Mouse (Mus musculus) c-Kit-positive CD71-positive TER-119-positive erythroid progenitor cells, embryonic 14.5 days (primary cell): ENCODE measurements at regions not wholly inside any gene's neighbourhood (a gene's known extent, or its start where the extent isn't known, plus 50 kb on each side); places are given as distances from the start of the nearest gene placed in this dataset.
A peak's percentile ranks its signal among the peaks of the same experiment; 100 is the strongest.
"Not testable (repeated sequence)": the region's sequence is repeated elsewhere in the genome, so short reads cannot be mapped to it uniquely, and the experiment has no call there.

Experiments used
- DNase-seq: peaks from one replicate; pipeline ENCODE4 v3.0.0-alpha.2; 2013; ENCODE audit warnings: low spot score

DNA sequence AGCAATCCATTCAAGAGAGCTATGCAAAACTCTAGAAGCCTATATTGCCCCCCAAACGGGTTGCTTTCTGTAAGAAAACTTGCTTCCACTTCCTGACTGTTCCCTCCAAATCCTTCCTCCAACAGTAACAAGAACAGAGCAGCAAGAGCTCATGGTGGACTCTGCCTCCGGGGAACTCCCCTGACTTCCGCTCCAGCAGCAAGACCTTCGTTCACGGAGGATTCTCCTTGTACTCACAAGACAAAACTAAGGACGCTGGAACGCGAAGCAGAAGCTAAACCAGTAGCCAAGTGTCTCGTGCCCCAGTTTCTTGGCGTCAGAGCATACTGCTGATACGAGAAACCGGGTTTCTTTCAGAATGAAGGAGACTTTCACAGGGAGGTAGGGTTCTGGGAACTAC is 50.7 kb downstream of the H2al2a start:
- DNase-seq, result no peak

GRCm38 (mm10) chr2:17945369-17945915 is 51.3 kb downstream of the H2al2a start:
- DNase-seq, result no peak

- no peak for DNase-seq
Observed at GRCm38 (mm10) chr2:17943506-17943905, 53.3 kb downstream of the H2al2a start.

GRCm38 (mm10) chr2:17942528-17943387 is 54.0 kb downstream of the H2al2a start:
- DNase-seq, result peak; percentile 29

DNA sequence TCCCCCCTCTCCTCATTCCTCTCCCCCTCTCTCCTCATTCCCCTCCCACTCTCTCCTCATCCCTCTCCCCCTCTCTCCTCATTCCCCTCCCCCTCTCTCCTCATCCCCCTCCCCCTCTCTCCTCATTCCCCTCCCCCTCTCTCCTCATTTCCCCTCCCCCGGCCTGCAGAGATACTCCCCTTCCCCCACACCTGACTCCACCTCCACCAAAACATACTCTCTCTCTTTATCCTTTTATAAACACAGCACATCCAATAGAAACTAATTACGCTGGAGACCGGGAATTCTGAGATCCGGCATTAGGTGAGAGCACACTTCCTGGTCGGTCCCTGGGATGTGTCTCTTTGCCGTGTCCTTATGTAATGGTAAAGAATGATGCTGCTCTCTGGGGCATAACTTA is 54.8 kb downstream of the H2al2a start:
- no peak for DNase-seq

GRCm38 (mm10) chr2:17939857-17940848 is 56.6 kb downstream of the H2al2a start:
- DNase-seq, result not testable (repeated sequence)

DNA sequence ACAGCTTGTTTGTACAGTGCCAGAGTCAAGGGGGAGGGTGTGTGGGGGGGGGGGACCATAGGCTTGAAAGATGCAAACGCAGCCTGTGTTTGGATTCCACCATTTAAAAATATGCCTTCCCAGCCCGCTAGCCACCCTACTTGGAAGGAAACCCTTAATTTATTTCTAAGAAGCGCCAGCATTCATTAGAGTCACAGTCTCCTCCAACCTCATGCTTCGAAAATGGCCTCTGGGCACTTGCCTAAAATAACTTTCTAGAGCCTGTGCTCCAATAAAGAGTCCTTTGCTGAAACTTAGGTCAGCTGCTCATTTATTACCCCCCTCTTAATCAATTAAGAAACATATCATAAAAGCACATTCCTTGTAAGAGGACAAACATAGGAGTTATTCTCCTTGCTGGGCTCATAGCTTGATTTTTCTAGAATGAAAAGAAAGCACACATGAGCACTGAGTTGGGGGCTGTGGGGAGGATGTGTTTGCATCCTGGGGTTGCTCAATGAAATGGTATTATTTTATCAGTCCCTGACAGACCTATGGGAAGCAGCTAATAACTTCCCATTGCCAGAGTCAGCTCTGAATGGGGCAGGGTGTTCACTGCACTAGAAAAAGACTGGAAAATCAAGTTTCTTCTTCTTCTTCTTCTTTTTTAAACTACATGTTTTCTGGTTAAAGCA is 57.4 kb downstream of the H2al2a start:
- no peak for DNase-seq

GRCm38 (mm10) chr2:17936527-17937139 is 60.1 kb downstream of the H2al2a start:
- DNase-seq, result no peak

GRCm38 (mm10) chr2:17935916-17936315 is 60.8 kb downstream of the H2al2a start:
- no peak for DNase-seq

DNA sequence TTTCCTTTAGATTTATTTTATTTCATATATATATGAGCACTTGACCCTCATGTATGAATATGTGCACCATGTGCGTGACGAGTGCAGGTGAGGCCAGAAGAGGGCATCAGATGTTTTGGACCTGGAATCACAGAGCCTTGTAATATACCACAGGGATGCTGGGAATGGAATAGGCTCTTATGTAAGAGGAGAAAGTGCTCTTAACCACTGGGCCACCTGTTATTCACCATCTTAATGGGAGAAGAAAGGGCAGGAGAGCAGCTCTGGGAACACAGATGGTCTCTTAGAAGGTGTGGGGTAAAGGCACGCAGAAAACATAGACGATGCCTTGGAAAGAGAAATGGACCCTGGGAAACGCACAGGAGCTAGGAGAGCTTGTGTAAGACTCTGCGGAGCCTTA is 61.3 kb downstream of the H2al2a start:
- DNase-seq, result no peak

DNA sequence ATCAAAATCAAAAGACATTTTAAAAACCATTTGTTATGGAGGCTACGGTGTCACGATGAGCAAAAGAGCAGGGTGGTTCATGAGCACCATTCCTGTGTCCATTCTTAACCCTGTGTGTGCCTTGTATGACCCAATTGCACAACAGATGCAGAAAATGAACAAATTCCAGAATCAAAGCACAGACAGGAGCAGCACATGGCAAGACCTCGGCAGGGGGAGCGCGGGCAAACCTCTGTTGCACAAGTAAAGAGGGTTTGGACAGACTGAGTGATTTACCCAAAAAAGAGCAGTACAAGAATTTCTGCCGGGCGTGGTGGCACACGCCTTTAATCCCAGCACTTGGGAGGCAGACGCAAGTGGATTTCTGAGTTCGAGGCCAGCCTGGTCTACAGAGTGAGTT is 62.1 kb downstream of the H2al2a start:
- DNase-seq, result no peak

DNA sequence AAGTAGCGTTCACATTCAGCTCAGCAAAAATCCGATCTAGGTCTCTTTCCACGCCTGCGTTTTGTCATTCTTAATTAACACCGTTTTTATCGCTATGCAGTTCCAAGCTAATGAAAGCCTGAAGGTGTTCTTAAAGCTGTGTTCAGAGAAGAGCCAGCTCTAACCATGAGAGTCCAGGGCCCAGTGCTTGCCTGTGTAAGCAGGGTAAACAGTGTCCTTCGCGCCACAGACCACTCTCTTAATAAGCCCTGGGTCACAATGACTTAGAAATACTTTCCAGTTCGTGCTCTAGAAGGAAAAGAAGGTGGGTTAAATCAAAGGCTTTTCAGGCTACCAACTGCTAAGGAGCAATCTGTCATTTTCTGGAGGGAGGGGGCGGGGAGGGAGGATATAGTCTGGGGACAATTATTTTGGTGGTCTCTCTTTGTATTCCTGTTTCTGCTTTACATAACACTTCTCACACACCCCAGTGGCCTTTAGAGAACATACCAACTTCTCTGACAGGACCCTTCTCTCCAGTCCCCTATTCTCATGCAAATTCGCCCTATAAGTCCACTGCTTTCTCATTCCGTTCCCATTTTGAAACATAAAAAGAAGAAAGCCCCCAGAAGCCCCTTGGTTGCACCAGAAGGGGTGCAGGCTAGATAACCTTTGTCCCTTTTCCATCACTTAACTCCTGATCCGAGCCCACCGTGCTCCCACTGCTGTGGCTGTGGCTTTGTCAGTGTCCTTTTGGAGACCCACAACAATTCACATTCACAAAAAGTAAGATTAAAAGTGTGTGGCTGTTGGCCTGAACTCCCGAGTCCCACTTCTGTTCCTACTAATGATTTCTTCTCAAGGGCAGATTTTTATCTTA is 63.6 kb downstream of the H2al2a start:
- DNase-seq, result no peak

DNA sequence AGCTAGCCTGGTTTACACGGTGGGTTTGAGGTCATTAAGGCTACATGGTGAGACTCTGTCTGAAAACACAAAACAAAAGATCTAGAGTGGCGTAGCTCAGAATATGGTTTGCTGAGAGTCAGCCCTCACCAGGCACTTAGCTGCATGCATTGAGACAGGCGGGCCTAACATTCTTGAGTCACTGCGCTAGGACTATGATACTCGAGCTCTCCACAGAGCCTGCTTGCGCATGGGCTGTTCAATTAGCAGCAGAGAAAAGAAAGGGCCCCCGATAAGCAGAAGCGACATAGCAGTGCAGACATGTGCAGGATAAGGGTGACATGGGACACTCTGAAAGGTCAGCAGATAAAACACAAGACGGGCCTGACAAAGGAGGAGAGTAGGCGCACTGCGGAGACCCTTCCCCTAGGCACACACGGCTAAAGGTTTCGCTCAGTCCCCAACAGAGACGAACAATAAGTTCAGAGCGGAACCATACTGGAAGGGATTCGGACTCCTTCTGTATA is 64.3 kb downstream of the H2al2a start:
- DNase-seq, result no peak

DNA sequence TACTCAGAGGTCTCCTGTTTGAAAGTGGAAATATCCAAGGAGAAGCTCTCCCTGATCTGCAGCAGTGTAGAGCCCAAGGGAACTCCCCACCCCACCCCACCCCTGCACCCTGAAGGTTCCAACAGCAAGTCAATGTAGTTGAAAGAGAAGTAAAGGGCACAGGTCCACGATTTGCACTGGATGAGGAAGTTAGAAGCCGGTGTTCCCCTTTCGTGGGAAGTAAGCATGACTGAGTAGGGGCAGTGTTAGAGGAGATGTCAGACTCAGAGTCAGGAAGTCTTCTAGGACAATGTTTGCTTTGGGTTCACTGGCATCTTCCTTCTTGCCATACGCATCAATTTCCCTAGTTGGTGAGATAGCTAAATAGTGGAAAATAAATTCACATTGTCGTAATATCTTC is 64.9 kb downstream of the H2al2a start:
- no peak for DNase-seq

DNA sequence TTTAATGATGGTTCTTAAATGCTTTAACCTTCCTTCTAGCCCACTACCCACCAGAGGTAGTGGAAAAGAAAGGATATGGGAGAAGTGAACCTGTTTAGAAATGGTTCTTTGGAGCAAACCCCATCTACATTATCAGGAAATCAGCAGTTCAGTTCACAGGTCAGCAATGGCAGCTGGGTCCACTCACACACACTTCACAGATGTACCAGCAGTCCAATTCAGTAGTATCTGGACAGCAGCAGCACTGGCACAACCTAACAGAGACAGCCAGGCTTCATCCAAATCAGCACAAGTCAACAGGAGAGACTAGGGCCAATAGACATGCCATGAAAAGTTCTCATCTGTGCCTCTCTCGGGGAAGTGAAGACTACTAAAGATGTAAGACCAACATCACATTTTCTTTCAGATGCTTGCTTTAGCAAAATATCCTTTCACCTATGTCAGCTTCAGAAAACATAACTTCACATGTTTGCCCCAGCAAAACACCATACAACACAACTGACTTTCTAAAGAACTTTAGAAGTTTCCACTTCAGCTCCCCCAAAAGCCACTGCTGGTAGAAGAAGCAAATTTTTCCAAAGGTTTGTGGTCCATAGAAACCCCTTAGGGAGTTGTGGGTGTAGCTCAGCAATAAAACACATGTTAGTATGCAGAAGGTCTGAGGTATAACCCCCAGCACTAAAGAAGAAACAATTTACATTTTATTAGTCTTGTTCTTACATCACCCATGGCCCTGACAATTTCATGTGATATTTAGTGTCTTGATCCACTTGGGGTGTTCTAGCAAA is 77.7 kb downstream of the H2al2a start:
- DNase-seq, result no peak

GRCm38 (mm10) chr2:17917238-17917946 is 79.4 kb downstream of the H2al2a start:
- no peak for DNase-seq

DNA sequence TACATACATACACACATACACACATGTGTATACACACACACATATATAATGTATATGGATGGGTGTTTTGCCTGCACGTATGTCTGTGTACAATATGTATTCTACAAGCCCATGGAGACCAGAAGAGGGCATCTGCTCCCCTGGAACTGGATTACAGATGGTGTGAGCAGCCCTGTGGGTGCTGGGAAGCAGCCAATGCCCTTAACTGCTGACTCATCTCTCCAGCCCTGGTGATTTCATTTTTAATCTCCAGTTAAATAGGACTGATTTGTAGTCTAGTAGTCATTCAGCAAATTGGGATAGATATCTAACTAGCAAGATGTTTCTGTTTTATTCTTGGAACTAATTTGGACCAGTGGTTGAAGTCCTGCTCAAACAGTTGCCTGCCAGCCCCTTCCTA is 94.1 kb downstream of the H2al2a start:
- no peak for DNase-seq

DNA sequence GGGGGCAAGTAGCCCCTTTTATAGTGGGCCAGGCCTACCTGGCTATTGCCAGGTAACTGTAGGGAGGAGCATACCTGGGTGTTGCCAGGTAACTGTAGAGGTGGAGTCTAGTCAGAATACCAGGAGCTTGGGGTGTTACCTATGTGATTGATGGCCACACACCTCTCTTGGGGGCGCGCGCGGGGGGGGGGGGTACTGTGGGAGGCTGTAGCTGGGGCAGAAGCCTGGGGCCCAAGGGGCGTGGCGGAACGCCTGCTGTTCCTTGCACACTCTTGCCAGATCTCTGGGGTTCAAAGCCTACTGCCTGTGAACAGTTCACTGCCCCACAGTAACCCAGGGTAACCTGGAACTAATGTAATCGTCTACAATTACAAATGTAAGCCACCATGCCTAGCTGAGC is 96.6 kb downstream of the H2al2a start:
- no peak for DNase-seq

GRCm38 (mm10) chr2:17898780-17899179 is 98.0 kb downstream of the H2al2a start:
- no peak for DNase-seq
